Mouse (Mus musculus) adrenal gland, postnatal 10 days (tissue): ENCODE data around the gene Anks1. TPM values are rescaled to one million over a fixed set of nuclear protein-coding genes. Genes with fewer than 3 reads are reported as not detected.

Source experiments
- DNase-seq: peaks from one replicate; pipeline ENCODE4 v3.0.0; 2021; ENCODE audit warnings: mixed read lengths
- total RNA-seq, 2 experiments: library from RNA; stranded (reverse); gene quantifications; 2 replicates each; pipeline ENCODE4 v1.2.3; 2021

Anks1 gene
- total RNA-seq, 2 experiments from 2014 or later: 26.9 to 40.0 TPM

DNA sequence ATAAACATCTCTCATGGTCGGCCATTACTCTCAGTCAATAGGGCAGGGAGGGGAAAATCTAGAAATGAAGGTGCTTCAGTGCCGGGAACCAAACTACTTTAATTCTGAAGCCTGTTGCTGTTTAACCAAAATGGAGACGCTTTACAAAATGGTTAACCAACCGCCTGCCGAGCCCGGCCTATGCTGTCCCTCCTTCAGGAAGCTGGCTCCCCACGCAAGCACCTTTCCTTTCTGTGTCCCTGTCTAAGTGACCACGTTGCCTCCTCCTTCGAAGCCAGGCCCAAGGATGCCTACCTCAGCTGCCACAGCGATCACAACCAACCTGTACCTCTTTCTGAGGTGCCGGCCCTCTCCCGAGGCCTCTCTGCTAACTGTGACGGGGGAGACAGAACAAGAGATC lies 188.2 kb downstream of the Anks1 start:
- no peak for DNase-seq

DNA sequence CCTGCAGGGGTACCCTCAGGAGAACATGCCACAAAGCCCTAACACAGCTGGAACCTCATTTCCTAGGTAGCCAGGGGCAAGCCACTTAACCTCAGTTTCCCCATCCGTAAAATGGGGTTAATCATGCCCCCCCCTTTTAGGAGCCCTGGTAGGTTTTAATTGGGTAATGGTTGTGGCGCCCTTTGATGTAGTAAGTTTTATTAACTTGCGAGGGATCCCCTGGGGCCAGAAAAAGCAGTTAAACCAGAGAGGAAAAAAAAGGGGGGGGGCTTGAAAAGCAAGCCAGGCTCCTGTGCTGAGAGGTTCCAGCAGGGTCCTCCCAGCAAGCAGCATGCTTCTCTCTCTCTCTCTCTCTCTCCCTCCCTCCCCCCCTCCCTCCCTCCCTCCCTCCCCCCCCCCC lies 190.0 kb downstream of the Anks1 start:
- no peak for DNase-seq

DNA sequence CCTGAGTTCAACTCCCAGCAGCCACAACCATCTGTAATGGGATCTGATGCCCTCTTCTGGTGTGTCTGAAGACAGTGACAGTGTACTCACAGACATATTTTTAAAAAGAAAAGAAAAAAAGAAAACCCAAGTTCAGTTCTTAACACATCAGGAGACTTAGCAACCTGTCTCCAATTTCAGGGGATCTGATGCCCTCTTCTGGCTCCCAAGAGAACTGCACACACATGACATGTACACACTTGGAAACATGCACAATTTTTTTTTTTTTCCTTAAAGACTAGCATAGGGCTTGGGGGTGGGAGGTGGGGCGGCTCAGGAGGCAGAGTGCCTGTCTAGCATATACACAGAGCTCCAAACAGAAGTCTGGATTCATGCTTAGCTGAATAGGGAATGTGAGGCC lies 191.6 kb downstream of the Anks1 start:
- DNase-seq: no peak

DNA sequence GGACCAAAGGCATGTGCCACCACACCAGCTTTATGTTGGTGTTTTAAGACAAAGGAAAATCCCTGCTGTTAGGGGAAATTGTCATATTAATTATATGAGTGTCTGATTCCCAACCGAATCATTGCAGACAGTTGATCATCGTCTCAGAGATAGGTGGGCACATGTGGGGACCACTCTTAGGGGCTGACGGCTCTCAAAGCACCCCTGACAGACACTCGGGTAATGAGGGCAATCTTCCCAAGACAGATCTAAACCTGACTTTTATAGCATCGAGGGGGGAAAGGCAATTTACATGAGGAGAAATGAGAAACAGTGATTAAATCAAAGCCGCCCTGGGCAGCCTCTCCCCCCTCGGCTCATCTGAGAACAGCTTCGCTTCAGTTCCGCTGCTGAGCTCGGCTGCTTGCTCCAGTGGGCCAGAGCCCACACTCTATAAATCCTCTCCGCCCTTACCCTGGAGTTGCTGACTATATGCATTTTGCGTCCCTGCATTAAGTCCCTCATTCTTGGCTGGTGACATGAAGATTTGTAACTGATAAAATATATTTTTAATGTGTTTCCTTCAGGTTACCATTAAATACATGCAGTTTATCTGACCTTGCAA lies 192.3 kb downstream of the Anks1 start:
- no peak for DNase-seq

DNA sequence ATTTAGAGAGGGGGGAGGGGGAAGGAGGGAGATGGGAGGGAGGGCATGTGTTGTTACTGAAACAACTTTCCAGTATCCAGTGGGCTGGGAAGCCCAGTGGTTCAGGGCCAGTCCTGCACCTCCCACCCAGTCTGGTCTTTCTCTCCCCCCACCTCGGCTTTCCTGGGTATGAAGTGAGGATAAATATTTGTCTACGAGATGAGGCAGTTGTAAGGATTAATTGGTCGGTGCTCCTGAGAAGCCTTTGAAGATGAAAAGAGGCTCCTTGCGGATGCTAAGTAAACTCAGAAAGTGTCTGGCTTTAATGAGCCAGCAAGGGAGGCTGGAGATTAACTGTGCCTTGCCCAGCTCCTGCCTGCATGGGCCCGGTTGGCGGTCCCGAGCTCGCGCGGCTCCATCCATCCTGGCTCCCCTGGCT lies 192.8 kb downstream of the Anks1 start:
- no peak for DNase-seq

DNA sequence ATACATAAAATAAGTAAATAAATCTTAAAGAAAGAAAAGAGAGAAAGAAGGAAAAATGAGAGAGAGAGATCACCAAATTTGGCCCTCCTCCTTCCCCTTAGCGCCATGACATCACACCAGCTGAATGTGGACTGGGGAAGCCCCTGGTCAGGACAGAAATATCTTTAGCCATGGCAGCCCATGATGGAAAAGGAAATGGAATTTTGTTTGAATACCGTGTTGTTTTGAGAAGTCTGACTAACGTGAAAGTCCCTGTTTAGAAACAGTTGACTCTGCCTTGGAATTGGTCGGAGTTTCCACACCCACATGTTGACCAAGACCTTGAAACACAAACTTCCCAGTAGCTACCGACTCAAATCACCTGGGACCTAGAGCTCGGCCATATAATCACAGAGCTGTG lies 195.3 kb downstream of the Anks1 start:
- no peak for DNase-seq

DNA sequence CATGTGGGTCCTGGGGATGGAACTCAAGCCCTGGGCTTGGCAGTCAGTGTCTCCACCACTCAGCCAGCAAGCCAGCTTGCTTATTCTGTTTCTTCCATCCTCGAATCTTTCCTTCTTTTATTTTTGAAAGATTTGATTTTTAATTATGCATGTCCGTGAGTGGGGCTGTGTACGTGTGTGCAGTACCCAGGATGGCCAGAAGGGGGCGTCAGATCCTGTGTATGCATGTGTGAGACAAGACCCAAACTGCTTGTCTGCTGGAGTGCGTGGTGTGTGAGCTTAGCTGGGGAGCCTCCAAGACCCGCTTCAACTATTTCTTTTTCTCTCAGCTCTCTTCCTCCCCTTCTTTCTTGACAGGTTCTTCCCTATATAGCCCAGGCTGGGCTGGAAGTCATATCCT lies 197.2 kb downstream of the Anks1 start:
- DNase-seq: no peak

DNA sequence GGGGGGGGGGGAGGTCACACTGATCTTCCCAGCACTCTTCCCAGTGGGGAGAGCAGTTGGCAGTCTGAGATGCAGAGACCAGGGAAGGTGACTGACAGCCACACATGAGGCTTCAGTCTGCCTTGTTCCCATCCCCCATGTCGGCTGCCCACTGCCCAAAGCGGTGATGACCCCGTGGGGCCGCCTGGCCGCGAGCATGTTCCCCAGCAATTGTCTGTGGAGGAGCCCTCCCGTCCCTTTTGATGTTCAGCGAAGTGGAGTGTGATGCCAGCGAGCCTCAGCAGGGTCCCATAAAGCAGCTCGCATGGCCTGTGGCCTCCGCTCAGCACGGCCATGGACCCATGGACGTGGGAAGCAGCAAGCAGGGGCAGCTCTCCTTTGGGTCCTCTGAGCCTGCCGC lies 198.2 kb downstream of the Anks1 start:
- no peak for DNase-seq

DNA sequence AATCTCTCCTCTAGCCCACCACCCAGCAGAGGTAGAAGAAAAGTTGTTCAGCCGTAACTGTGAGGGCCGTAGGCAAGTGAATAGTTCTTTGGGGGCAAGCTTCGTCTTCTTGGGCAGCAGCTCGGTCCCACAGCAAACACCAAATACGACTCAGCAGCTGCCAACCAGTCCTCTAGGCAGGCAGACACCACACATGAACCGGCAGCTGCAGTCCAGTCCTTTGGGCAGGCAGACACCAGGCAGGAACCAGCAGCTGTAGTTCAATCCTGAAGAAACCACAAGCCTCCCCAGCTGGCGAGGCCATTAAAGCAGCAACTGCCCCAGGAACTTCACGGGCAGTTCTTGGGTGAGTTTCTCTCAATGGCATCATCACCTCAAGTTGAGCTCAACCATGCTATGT lies 203.2 kb downstream of the Anks1 start:
- no peak for DNase-seq

Other genes with a start within 250 kb of the Anks1 start
- gene Spdef, start 180.4 kb upstream of the Anks1 start, total RNA-seq: not detected
- gene D17Wsu92e, start 88.7 kb upstream of the Anks1 start, total RNA-seq: 100 to 1,000 TPM; 132 to 137 TPM
- gene Snrpc, start 71.2 kb upstream of the Anks1 start, total RNA-seq: 100 to 1,000 TPM in 1 of 2 experiments, 10 to 100 TPM in 1; 94.8 to 102 TPM
- gene Uhrf1bp1, start 52.9 kb upstream of the Anks1 start, total RNA-seq: 10 to 100 TPM; 24.5 to 24.7 TPM
- gene Taf11, start 538 bp downstream of the Anks1 start, total RNA-seq: 10 to 100 TPM; 28.9 to 29.8 TPM
- under 1 TPM; 0.24 to 0.57 TPM for gene Tcp11, start 171.3 kb downstream of the Anks1 start, total RNA-seq
- 10 to 100 TPM; 14.4 to 15.2 TPM for gene Scube3, start 232.8 kb downstream of the Anks1 start, total RNA-seq